Mouse (Mus musculus) spleen, adult 2 months (tissue): Measurements from ENCODE around the gene Ttyh2.

Experiments
- CTCF ChIP-seq: fragments of 200-500 bp; IDR thresholded peaks from 2 replicates; pipeline ENCODE4 v1.5.1; 2011; ENCODE audit warnings: mild to moderate bottlenecking, inconsistent platforms; ENCODE audit not compliant: insufficient read depth, insufficient read length, insufficient replicate concordance; ENCODE audit errors: extremely low read depth
- POLR2A ChIP-seq: fragments of 200-500 bp; IDR thresholded peaks from 2 replicates; pipeline ENCODE4 v1.6.1; 2011; ENCODE audit warnings: low read depth, low read length, inconsistent platforms

GRCm38 (mm10) chr11:114673719-114674050 lies 1.5 kb upstream of the Ttyh2 start:
- TF ChIP-seq POLR2A (no peak), CTCF (no peak)
